Mouse (Mus musculus) forebrain, embryonic 13.5 days (tissue): Measurements from ENCODE around the gene Gm3336. TPM values are rescaled to one million over a fixed set of nuclear protein-coding genes. Genes with fewer than 3 reads are reported as not detected.
A peak's percentile ranks its signal among the peaks of the same experiment; 100 is the strongest.

Experiments used
- ATAC-seq: fragments of 200-750 bp; cut with Nextera tagmentation; 2 replicates; pipeline ENCODE4 v1.8.0; 2017
- H3K27ac ChIP-seq: fragments of 300-500 bp; sonication (generic); 2 replicates; pipeline ENCODE4 v1.5.1; 2015; ENCODE audit warnings: inconsistent platforms, mild to moderate bottlenecking, moderate library complexity
- H3K27me3 ChIP-seq: fragments of 300-500 bp; sonication (generic); 2 replicates; pipeline ENCODE4 v1.6.1; 2015; ENCODE audit warnings: mild to moderate bottlenecking, inconsistent platforms
- H3K36me3 ChIP-seq: fragments of 300-500 bp; sonication (generic); 2 replicates; pipeline ENCODE4 v1.6.1; 2015; ENCODE audit warnings: mild to moderate bottlenecking, inconsistent platforms; ENCODE audit not compliant: poor library complexity, severe bottlenecking
- H3K4me1 ChIP-seq: fragments of 300-500 bp; sonication (generic); 2 replicates; pipeline ENCODE4 v1.6.1; 2015; ENCODE audit warnings: inconsistent platforms
- H3K4me2 ChIP-seq: fragments of 300-500 bp; sonication (generic); 2 replicates; pipeline ENCODE4 v1.6.1; 2015; ENCODE audit warnings: inconsistent platforms, mild to moderate bottlenecking, moderate library complexity
- H3K4me3 ChIP-seq: fragments of 300-500 bp; sonication (generic); 2 replicates; pipeline ENCODE4 v1.5.1; 2015; ENCODE audit warnings: mild to moderate bottlenecking, inconsistent platforms
- H3K9ac ChIP-seq: fragments of 300-500 bp; sonication (generic); 2 replicates; pipeline ENCODE4 v1.6.1; 2015; ENCODE audit warnings: mild to moderate bottlenecking, inconsistent platforms
- H3K9me3 ChIP-seq: fragments of 300-500 bp; sonication (generic); replicated peaks from 2 replicates; pipeline ENCODE4 v1.6.1; 2016; ENCODE audit warnings: inconsistent platforms
- WGBS: fragments of 180-500 bp; shearing (Covaris S2); methylation state at CpG from one replicate; pipeline ENCODE4 v1.1.7; 2015; 5-methylcytosine and 5-hydroxymethylcytosine counted together
- polyA plus RNA-seq: library from polyadenylated mRNA; unstranded; fragments of >200 nt; fragmentation: Nextera tagmentation; extraction: Ambion mirVana; gene quantifications from 2 replicates; pipeline ENCODE4 v1.2.1, GENCODE M21; 2015

Gm3336 gene
- polyA plus RNA-seq: not detected in 2 replicates

DNA sequence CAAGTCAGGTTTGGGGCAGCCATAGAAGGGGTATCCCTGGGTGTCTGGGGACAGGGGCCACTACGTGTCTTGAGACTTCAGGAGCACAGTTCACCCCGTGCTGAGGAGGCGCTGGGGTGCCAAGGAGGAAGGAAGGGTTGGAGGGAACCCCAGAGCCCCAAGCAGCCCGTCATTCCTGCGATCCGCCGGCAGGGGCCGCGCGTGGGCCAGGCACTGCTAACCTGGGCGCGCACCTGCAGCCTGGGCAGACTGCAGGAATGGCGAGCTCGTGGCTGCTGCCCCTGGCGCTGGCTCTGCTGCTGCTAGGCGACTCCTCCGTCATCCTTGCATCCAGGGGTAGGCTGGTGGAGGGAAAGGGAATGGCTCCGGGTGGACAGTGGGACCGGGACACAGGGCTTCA is at the start of gene Gm3336:
Gene Gm3336, plus strand, starts transcription at position 247 of the 400 bp plus-strand sequence.
- H3K27me3 ChIP-seq: peaks cover 5% of the 10 kb centered on the region; the same call in 1 of the 2 replicates
- WGBS: 2% methylated on average over 18 of the region's 19 CpGs
- H3K36me3 ChIP-seq: no peaks in the 10 kb centered on the region
- peak; percentile 42 for ATAC-seq
- H3K4me2 ChIP-seq: peak within 1 kb of the TSS; percentile 27; the same call in 1 of the 2 replicates
- H3K4me3 ChIP-seq: no peak within 1 kb of the TSS
- H3K9ac ChIP-seq: 0 out of 2 replicates have a peak within 1 kb of the TSS, but pooled peaks have one; percentile 30
- H3K9me3 ChIP-seq: no peaks in the 10 kb centered on the region
- peaks cover 3% of the 10 kb centered on the region; the same call in 1 of the 2 replicates for H3K4me1 ChIP-seq
- H3K27ac ChIP-seq: no peak within 1 kb of the TSS

DNA sequence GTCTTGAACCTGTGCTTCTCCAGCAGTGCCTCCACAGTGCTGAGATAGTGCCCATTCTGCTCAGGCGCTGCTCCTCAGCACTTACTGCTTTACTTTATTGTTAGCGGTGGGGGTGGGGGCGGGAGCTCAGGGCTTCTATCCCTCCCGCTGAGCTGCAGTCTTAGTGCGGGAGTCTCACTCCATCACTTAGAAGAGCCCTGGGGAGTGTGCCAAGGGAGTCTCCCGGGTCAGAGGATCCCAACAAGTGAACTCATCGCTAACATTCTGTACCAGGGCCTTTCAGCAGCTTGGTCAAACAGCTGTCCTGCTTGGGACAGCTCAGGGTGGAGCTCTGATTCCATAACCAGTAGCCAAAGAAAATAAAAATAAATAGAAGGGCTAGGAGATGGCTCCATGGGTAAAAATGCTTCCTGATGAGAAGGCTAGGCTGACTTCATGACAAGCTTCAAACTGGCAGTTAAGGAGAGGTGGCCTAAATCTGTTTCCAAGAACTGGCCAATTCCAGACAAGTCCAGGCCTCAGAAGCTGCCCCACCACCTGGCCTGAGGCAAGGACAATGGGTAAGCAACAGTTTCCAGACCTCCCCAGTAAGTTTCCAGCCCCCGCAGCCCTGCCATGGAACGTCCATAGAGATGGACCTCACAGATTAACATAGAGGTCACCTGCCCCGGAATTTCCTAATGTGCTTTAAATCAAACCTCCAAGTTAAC is 46.6 kb upstream of the Gm3336 start:
- 61% methylated on average over 10 of the region's 10 CpGs for WGBS
- H3K27ac ChIP-seq: 0 out of 2 replicates have a peak overlapping the region, but pooled peaks have one; percentile 95
- ATAC-seq: no peak
- no peak overlapping the region for H3K4me3 ChIP-seq
- no peak overlapping the region for H3K9ac ChIP-seq
- no peak overlapping the region for H3K4me2 ChIP-seq
- H3K36me3 ChIP-seq: 0 out of 2 replicates have a peak, but pooled peaks cover 8% of the 10 kb centered on the region
- no peaks in the 10 kb centered on the region for H3K27me3 ChIP-seq
- peaks cover 20% of the 10 kb centered on the region for H3K4me1 ChIP-seq
- H3K9me3 ChIP-seq: no peaks in the 10 kb centered on the region

DNA sequence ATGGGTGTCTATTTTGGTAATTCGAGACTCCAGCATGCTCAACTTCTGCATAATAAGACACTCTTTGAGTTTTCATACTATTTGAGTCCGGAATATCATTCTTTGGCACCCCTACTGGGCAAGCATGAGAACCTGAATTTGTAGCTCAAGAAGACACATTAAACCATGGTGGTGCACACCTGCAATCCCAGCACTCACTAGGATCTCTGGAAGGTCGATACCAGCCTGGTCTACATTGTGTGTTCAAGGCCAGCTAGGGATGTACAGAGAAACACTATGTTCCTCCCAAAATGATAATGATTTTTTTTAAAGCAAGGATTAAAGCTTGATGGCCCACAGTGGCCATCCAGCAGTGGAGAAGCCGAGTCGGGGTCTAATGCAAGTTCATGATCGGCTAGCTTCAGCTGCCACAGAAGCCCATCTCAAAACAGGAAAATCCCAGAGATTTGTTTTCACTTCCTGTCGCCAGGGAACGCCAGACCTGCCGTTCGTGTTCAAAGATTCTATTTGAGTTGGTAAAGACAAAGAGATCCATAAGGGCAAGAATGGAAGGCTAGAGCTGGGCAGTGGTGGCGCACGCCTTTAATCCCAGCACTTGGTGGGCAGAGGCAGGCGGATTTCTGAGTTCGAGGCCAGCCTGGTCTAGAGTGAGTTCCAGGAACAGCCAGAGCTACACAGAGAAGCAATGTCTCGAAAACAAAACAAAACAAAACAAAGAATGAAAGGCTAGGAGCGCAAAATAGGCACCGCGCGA is 45.8 kb upstream of the Gm3336 start:
- peak overlapping the region; percentile 95 for H3K27ac ChIP-seq
- no peak; the same call in 1 of the 2 replicates for ATAC-seq
- peak overlapping the region; percentile 68 for H3K4me3 ChIP-seq
- WGBS: 37% methylated on average over 19 of the region's 19 CpGs
- H3K9ac ChIP-seq: peak overlapping the region; percentile 63
- H3K9me3 ChIP-seq: no peaks in the 10 kb centered on the region
- H3K4me2 ChIP-seq: peak overlapping the region; percentile 57
- H3K27me3 ChIP-seq: no peaks in the 10 kb centered on the region
- H3K4me1 ChIP-seq: peaks cover 20% of the 10 kb centered on the region
- H3K36me3 ChIP-seq: peaks cover 8% of the 10 kb centered on the region; the same call in 1 of the 2 replicates

DNA sequence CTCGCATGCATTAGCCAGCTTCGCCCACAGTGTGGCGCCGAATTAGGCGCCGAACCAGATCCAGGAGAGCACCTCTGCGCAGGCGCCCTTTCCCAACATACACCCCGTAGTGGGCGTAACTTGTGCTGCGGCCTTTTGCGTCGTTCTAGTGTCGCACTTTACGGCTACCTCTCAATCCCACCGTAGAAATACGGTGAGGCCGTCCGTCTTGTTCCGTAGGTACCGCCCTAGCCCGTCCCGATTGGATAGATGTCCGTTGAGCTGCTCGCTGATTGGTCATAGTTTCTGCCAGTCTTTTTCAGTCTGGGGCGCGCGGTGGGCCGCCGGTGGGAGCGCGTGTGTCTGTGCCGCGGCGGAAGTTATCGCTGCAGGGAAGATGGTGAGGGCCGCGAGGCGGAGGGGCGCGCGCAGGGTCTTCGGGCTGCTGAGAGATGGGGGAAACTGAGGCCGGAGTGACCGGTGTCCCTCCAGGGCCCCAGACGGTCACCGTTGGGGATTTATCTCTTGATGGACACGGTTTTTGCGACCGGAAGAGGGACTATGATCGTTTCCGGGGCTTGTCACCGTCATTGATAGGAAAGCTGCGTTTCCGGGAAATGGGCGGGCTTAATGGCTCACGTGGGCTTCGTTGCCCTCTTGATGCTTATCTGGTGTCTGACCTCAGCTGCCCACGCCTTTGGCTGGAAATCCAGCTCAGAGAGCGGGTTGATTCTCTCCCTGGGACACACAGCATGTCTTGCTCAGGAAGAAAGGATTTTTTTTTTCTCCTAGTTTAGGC is 45.1 kb upstream of the Gm3336 start, which contains the start of gene Lsm4:
Gene Lsm4, plus strand, starts transcription at position 170 of the 778 bp plus-strand sequence.
- peak within 1 kb of the TSS; percentile 81 for H3K4me2 ChIP-seq
- H3K27ac ChIP-seq: peak within 1 kb of the TSS; percentile 95
- H3K4me3 ChIP-seq: peak within 1 kb of the TSS; percentile 68
- peak; percentile 98 for ATAC-seq
- H3K4me1 ChIP-seq: peaks cover 20% of the 10 kb centered on the region
- peak within 1 kb of the TSS; percentile 78 for H3K9ac ChIP-seq
- H3K27me3 ChIP-seq: no peaks in the 10 kb centered on the region
- H3K9me3 ChIP-seq: no peaks in the 10 kb centered on the region
- under 1% methylated on average over 60 of the region's 60 CpGs for WGBS
- peaks cover 16% of the 10 kb centered on the region for H3K36me3 ChIP-seq

DNA sequence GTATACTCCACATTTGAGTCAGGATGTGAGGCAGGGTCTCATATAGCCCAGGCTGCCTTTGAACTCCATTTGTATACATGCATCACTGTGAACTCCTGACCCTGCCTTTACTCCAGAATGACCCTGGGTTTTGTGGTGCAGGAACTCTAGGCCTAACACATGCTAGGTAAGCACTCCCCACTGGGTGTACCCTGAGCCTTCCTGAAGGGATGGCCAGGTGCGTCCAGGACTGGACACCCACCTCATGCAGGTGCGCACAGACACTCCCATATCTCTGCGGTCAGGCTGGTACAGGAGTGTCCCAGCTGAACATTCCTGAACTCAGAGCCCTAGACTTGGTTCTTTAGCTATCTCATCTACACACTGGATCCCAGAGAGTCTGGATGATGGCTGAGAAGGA is 44.2 kb upstream of the Gm3336 start:
- H3K36me3 ChIP-seq: peaks cover 24% of the 10 kb centered on the region
- H3K9me3 ChIP-seq: no peaks in the 10 kb centered on the region
- peak overlapping the region; percentile 95 for H3K27ac ChIP-seq
- peak; percentile 0; the same call in 1 of the 2 replicates for ATAC-seq
- WGBS: 88% methylated on average over 3 of the region's 3 CpGs
- H3K4me2 ChIP-seq: peak overlapping the region; percentile 81
- H3K9ac ChIP-seq: peak overlapping the region; percentile 78
- peak overlapping the region; percentile 68 for H3K4me3 ChIP-seq
- H3K27me3 ChIP-seq: no peaks in the 10 kb centered on the region
- H3K4me1 ChIP-seq: peaks cover 20% of the 10 kb centered on the region

DNA sequence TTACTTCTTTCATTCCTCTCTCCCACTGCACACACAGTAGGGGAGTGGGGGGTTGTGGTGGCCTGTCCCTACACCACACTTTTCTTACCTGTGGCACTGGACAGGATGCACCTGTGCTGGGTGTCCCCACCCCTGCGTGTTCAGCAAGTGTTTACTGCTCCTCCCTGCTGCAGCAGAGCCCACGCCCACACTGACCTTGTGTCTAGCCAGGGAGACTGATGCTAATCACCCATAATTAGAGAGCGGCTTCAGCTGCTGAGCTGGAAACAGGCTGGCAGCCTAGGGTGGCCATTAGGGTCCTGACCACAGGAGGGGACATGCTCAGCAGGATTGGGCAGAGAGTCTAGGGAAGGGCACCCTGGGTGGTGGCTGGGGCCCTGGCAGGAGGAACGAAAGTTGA is 43.6 kb upstream of the Gm3336 start:
- ATAC-seq: no peak
- H3K4me2 ChIP-seq: peak overlapping the region; percentile 81
- peak overlapping the region; percentile 78 for H3K9ac ChIP-seq
- H3K4me1 ChIP-seq: peaks cover 20% of the 10 kb centered on the region
- no peak overlapping the region for H3K4me3 ChIP-seq
- H3K27ac ChIP-seq: no peak overlapping the region
- no peaks in the 10 kb centered on the region for H3K27me3 ChIP-seq
- H3K36me3 ChIP-seq: peaks cover 30% of the 10 kb centered on the region
- H3K9me3 ChIP-seq: no peaks in the 10 kb centered on the region
- WGBS: 85% methylated on average over 4 of the region's 4 CpGs

DNA sequence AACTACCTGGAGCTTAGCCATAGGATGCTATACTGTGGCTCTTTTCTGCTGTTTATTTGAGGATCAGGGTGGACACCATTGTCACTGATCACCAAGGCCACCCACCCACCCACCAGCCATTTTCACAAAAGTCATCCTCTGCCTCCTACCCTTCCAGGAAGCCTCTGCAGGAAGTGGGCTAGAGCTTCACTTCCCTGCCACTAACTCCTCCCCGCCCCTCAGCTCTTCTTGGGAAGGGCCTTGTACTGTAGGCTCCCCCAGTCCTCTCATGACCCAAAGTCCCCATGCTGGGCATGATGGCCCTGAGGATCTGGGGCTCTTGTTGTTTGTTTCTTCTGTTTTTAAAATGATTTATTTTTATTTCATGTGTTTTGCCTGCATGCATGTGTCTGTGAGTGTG is 43.0 kb upstream of the Gm3336 start:
- Histone ChIP-seq H3K9ac (no peak overlapping the region), H3K4me3 (no peak overlapping the region), H3K27ac (no peak overlapping the region), H3K4me1 (peaks cover 20% of the 10 kb centered on the region), H3K36me3 (peaks cover 36% of the 10 kb centered on the region), H3K9me3 (no peaks in the 10 kb centered on the region), H3K4me2 (no peak overlapping the region), H3K27me3 (no peaks in the 10 kb centered on the region)
- ATAC-seq: no peak
- 100% methylated on average over 1 of the region's 1 CpGs for WGBS

DNA sequence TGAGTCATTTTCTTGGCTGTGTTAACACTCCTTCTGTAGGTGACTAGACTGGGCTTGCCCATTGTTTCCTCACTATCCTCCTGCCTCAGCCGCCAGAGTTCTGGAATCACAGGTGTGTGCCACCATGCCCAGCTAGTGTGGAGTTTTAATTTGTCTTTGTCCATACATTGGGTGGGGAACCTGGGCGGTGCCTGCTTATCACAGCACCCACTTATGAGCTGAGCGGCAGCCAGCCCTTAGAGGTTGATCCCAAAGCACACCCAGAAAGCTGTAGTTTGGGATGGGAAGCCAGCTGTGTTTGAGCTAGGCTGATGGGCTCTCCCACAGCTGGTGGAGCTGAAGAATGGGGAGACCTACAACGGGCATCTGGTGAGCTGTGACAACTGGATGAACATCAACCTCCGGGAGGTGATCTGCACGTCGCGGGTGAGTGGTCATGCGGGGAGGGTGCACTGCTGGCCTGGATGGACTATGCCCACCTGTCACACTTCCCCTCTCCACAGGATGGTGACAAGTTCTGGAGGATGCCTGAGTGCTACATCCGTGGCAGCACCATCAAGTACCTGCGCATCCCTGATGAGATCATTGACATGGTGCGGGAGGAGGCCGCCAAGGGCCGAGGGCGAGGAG is 40.8 kb upstream of the Gm3336 start:
- no peaks in the 10 kb centered on the region for H3K9me3 ChIP-seq
- 94% methylated on average over 15 of the region's 15 CpGs for WGBS
- no peak for ATAC-seq
- no peaks in the 10 kb centered on the region for H3K27me3 ChIP-seq
- no peak overlapping the region for H3K4me2 ChIP-seq
- H3K4me1 ChIP-seq: peaks cover 20% of the 10 kb centered on the region
- H3K4me3 ChIP-seq: no peak overlapping the region
- no peak overlapping the region for H3K27ac ChIP-seq
- H3K36me3 ChIP-seq: peaks cover 37% of the 10 kb centered on the region
- H3K9ac ChIP-seq: no peak overlapping the region

DNA sequence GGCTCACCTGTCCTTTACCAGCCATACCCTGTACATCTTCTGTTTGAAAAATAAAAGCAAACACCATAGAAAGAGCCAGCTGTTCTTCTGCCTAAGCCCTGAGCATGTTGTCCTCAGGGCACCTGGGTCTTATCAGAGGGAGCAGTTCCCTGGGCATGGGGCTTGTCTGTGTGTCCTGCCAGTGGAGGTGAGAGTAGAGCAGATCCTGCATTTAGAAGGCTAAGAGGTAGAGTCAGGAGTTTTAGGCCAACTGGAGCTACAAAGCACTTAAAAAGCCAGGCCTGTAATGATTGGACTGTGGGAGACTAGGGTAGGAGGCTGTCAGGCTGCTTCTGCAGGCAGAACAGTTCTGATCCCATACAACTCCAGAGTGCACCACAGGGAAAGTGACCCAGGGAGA is 39.7 kb upstream of the Gm3336 start:
- no peak overlapping the region for H3K4me3 ChIP-seq
- H3K9me3 ChIP-seq: no peaks in the 10 kb centered on the region
- peaks cover 18% of the 10 kb centered on the region for H3K4me1 ChIP-seq
- H3K36me3 ChIP-seq: peaks cover 37% of the 10 kb centered on the region
- H3K4me2 ChIP-seq: no peak overlapping the region
- H3K27me3 ChIP-seq: no peaks in the 10 kb centered on the region
- H3K9ac ChIP-seq: no peak overlapping the region
- no peak for ATAC-seq
- no peak overlapping the region for H3K27ac ChIP-seq

DNA sequence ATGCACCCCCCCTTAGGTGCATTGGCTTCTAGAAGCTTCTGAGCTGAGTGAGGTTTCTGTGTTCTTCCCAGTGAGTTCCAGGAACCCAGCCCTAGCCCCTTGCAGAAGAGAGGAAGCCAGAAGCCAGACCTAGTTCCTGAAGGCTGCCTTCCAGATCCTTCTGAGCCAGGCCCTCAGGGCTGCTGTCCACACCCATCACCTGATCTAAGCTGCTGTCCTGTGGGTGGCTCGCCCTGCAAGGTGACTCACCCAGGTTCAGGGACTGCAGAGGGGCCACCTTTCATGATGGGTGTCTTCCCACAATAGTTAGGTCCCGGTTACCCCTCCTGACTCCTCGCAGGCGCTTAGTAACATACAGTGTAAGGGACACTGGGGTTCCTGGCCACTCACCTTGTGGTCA is 38.9 kb upstream of the Gm3336 start:
- Histone ChIP-seq H3K4me3 (no peak overlapping the region), H3K27me3 (no peaks in the 10 kb centered on the region), H3K4me1 (peaks cover 11% of the 10 kb centered on the region), H3K27ac (no peak overlapping the region), H3K9me3 (no peaks in the 10 kb centered on the region), H3K4me2 (no peak overlapping the region), H3K9ac (no peak overlapping the region), H3K36me3 (peaks cover 37% of the 10 kb centered on the region)
- WGBS: 93% methylated on average over 4 of the region's 4 CpGs
- no peak for ATAC-seq

DNA sequence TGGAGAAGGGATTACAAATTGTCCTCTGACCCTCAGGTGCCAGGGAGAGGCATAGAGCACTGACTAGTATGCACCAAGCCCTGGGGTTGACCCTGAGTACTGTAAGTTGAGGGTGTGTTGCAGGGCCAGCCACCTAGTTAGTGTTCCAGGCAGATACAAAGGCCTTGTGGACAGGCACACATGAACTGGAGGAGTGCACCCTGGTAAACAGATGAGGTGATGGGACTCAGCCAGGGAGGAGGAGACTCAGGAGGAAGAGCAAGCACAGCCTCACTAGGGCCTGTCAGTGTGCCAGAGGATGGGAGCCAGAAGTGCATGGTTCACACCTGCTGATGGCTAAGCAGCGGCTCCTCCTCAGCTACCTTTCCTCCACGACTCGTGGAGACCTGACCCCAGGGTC is 38.3 kb upstream of the Gm3336 start:
- H3K36me3 ChIP-seq: peaks cover 37% of the 10 kb centered on the region
- H3K4me2 ChIP-seq: no peak overlapping the region
- peak overlapping the region; percentile 34; the same call in 1 of the 2 replicates for H3K9ac ChIP-seq
- 87% methylated on average over 3 of the region's 3 CpGs for WGBS
- peaks cover 4% of the 10 kb centered on the region; the same call in 1 of the 2 replicates for H3K4me1 ChIP-seq
- H3K9me3 ChIP-seq: no peaks in the 10 kb centered on the region
- H3K27ac ChIP-seq: no peak overlapping the region; the same call in 1 of the 2 replicates
- no peak overlapping the region for H3K4me3 ChIP-seq
- ATAC-seq: no peak
- no peaks in the 10 kb centered on the region for H3K27me3 ChIP-seq
